Mouse (Mus musculus): ENCODE measurements around the gene Ap1g1. TPM values are rescaled to one million over a fixed set of nuclear protein-coding genes. Genes with fewer than 3 reads are reported as not detected.
"Not testable (repeated sequence)": the region's sequence is repeated elsewhere in the genome, so short reads cannot be mapped to it uniquely, and the experiment has no call there.

The Ap1g1 gene
- polyA plus RNA-seq, 1 experiment = 70.2 TPM

DNA sequence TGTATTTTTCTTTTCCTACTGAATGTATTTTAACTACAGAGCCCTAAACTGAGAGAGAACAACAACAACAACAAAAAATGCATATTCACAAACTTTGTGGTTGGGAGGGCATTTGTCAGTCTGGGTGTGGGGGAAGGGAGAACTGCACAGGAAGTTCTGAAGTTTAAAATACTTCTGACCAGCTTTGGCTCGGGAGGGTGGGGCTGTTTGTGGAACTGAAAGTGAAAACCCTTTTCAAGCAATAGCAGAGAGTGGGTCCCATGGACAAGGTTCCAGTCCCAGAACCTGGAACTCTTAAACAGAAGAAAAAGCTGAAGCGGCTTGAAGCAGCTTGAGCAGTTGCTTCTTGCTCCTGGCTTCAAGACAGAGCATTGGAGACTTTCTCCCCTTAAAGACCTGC lies 85.0 kb downstream of the Ap1g1 start:
- no peak for DNase-seq (ENCODE audit: extremely low spot score in 1 of 2, low spot score in 1 of 2)

GRCm38 (mm10) chr8:109864798-109865197 lies 86.4 kb downstream of the Ap1g1 start:
- DNase-seq (ENCODE audit: extremely low spot score in 1 of 2, low spot score in 1 of 2) = no peak

GRCm38 (mm10) chr8:109865536-109865935 lies 87.2 kb downstream of the Ap1g1 start:
- DNase-seq (ENCODE audit: extremely low spot score in 1 of 2, low spot score in 1 of 2) = peak; percentile 34 to 53

GRCm38 (mm10) chr8:109866690-109867089 lies 88.3 kb downstream of the Ap1g1 start:
- DNase-seq (ENCODE audit: extremely low spot score in 1 of 2, low spot score in 1 of 2) = no peak

DNA sequence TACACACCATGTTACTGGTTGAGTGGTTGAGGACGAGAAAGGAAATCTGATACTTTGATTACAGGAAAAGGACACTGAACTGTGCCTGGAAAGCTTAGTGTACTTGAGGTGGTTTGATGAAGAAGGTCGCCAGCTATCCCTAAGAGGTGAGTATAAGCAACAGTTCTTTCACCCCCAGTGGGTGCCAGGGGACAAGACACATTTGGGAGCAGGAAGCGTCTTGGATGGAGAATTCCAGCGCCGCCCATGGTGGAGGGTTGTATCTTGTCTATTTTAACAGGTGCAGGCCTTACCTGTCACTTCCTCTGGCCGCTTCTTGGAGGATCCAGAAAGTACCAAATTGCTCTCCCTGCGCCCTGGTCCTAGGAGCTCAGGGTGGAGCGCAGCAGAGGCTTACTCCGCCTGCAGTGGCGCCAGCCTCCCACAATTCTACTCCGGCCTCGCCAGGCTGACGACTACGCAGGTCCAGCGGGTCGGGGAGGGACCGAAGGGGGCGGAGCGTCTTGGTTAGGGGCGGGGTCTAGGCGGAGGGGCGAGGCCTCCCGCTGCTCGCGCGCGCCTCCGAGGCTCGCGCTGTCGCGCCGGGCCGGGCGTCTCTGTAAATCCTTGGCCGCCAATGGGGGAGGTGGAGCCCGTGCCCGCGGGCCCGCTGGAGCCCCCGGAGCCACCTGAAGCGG lies 89.8 kb downstream of the Ap1g1 start, which contains the start of gene Phlpp2:
Phlpp2 (plus strand) TSS at position 540 of the 677 bp plus-strand sequence.
- DNase-seq (ENCODE audit: extremely low spot score in 1 of 2, low spot score in 1 of 2) = peak; percentile 78 to 94

GRCm38 (mm10) chr8:109868680-109869361 lies 90.5 kb downstream of the Ap1g1 start:
- DNase-seq (ENCODE audit: extremely low spot score in 1 of 2, low spot score in 1 of 2) = peak in 1 of 2 experiments; percentile 46

GRCm38 (mm10) chr8:109871056-109871455 lies 92.7 kb downstream of the Ap1g1 start:
- DNase-seq (ENCODE audit: extremely low spot score in 1 of 2, low spot score in 1 of 2) = no peak

GRCm38 (mm10) chr8:109873800-109874199 lies 95.4 kb downstream of the Ap1g1 start:
- not testable (repeated sequence) for DNase-seq (ENCODE audit: extremely low spot score in 1 of 2, low spot score in 1 of 2)

DNA sequence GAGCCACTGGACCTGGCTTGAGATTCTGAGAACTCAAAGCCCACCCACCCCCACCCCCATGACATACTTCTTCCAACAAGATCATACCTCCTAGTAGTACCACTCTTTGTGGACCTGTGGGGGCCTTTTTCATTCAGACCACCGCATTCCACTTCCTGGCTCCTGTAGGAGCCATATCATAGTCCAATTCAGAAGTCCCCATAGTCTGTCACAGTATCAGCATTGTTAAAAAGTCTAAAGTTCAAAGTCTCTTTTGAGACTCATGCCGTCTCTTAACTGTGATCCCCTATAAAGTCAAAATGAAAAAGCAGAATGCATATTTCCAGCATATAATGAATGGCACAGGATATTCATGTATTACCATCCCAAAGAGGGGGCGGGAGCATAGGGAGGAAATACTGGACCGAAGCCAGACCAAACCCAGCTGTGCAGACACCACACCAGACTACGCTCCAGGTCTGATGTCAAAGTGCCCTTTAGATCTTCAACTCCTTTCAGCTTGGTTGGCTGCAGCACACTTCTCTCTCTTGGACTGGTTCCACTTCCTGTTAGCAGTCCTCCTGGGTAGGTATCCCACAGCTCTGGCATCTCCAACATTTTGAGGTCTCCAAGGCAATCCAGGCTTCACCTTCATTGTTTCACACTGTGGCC lies 101.8 kb downstream of the Ap1g1 start:
- DNase-seq (ENCODE audit: extremely low spot score in 1 of 2, low spot score in 1 of 2) = no peak

DNA sequence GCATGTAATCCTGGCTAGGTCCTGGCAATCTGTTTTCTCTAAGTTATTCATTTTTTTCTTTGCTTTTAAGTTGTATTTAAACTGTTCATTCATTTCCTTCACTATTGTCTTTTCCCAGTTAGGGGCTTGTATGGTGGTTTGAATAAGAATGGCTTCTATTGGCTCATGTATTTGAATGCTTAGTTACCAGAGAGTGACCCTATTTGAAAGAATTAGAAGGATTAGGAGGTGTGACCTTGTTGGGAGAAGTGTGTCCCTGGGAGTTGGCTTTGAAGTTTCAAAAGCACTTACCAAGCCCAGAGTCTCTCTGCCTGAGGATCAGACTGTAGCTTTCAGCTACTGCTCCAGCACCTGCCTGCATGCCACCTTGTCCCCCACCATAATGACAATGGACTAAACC lies 106.9 kb downstream of the Ap1g1 start:
- no peak for DNase-seq (ENCODE audit: extremely low spot score in 1 of 2, low spot score in 1 of 2)

DNA sequence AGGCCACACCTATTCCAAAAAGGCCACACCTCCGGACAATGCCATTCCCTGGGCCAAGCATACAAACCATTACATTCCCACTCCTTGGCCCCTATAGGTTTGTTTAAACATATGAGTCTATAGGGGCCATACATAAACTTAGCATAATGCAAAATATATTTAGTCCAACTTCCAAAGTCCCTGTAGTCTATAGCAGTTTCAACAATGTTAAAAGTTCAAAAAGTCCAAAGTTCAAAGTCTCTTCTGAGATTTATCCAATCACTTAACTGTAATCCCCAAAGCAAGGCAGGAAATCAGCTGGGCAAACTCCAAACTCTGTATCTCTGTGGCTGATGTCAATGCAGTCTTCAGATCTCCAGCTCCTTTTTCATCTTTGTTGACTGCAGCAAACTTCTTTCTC lies 110.9 kb downstream of the Ap1g1 start:
- no peak for DNase-seq (ENCODE audit: extremely low spot score in 1 of 2, low spot score in 1 of 2)

- DNase-seq (ENCODE audit: extremely low spot score in 1 of 2, low spot score in 1 of 2) = no peak
These were observed 112.6 kb downstream of the Ap1g1 start for GRCm38 (mm10) chr8:109890794-109891585.

- no peak for DNase-seq (ENCODE audit: extremely low spot score in 1 of 2, low spot score in 1 of 2)
These were observed 116.3 kb downstream of the Ap1g1 start for GRCm38 (mm10) chr8:109894636-109895035.

DNA sequence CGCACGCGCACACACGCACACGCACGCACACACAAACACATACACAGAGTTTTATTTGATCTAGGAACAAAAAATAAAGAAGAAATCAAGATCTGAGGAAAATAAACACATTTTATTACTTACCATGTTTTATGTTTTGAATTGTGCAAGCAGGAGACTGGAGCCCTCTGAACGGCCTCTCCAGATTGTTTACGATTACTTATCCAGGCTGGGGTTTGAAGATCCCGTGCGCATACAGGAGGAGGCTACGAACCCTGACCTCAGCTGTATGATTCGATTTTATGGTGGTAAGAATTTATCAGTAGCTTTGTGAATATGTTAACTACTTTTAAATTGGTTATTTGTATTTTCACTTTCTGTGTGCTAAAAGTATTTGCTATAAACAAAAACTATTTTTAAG lies 117.0 kb downstream of the Ap1g1 start:
- DNase-seq (ENCODE audit: extremely low spot score in 1 of 2, low spot score in 1 of 2) = no peak

GRCm38 (mm10) chr8:109902379-109902778 lies 124.0 kb downstream of the Ap1g1 start:
- no peak for DNase-seq (ENCODE audit: extremely low spot score in 1 of 2, low spot score in 1 of 2)

DNA sequence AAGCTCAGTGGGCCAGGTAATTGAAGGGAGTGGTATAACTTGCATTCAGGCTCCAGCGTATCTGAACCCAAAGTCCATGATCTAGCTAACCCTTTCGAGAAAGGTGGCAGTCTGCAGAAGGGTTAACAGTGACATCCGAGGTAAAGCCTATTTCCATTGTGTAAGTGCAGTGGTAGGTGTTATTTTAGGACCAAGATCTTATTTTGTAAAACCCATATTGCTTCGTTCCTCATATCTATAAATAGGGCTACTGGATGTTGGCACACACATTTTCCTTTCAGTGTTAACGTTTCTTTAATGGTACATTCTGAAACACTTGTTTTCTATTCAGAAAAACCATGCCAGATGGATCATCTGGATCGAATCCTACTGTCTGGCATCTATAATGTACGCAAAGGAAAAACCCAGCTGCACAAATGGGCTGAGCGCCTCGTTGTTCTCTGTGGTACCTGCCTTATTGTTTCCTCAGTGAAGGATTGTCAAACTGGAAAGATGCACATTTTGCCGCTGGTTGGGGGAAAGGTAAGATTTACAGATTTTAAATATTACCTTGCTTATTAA lies 125.6 kb downstream of the Ap1g1 start:
- peak in 1 of 2 experiments; percentile 63 for DNase-seq (ENCODE audit: extremely low spot score in 1 of 2, low spot score in 1 of 2)

GRCm38 (mm10) chr8:109904928-109905668 lies 126.7 kb downstream of the Ap1g1 start:
- DNase-seq (ENCODE audit: extremely low spot score in 1 of 2, low spot score in 1 of 2) = no peak

- DNase-seq (ENCODE audit: extremely low spot score in 1 of 2, low spot score in 1 of 2) = peak in 1 of 2 experiments; percentile 19
These were observed 128.6 kb downstream of the Ap1g1 start for GRCm38 (mm10) chr8:109906907-109907306.

- DNase-seq (ENCODE audit: extremely low spot score in 1 of 2, low spot score in 1 of 2) = no peak
These were observed 129.0 kb downstream of the Ap1g1 start for GRCm38 (mm10) chr8:109907376-109907775.
